Mouse (Mus musculus): ENCODE measurements around the gene Adgrb3. TPM values are rescaled to one million over a fixed set of nuclear protein-coding genes. Genes with fewer than 3 reads are reported as not detected.

Gene Adgrb3
- polyA plus RNA-seq (2014; fragmentation: Nextera tagmentation; extraction: Ambion mirVana), result 0.56 and 0.62 TPM in 2 replicates

- Histone ChIP-seq H3K36me3 (ENCODE audit: control insufficient read depth, insufficient read depth, low read length) (no peaks in the 10 kb centered on the region), H3K9ac (ENCODE audit: low read depth, low read length) (peak within 1 kb of the TSS; percentile 50), H3K9me3 (ENCODE audit: control insufficient read depth, low read length) (no peaks in the 10 kb centered on the region), H3K4me2 (replicated peaks; ENCODE audit: low read depth, low read length) (peak within 1 kb of the TSS; percentile 87), H3K4me1 (ENCODE audit: control insufficient read depth, insufficient read depth, low read length) (no peaks in the 10 kb centered on the region), H3K4me3 (ENCODE audit: low read length) (peak within 1 kb of the TSS; percentile 49), H3K27me3 (ENCODE audit: control insufficient read depth, insufficient read depth, low read length) (peaks cover 42% of the 10 kb centered on the region), H3K27ac (ENCODE audit: low read depth, low read length) (no peak within 1 kb of the TSS)
- 3% methylated on average over 29 of the region's 32 CpGs for WGBS
- ATAC-seq (ENCODE audit: low FRiP score, low TSS enrichment), result no peak
Measured at GRCm38 (mm10) chr1:25828971-25829920, at the start of gene Adgrb3. Gene Adgrb3, minus strand, starts transcription at chr1:25829707.

GRCm38 (mm10) chr1:25877526-25877925 is 48.0 kb upstream of the Adgrb3 start:
- Histone ChIP-seq H3K4me3 (ENCODE audit: low read length) (no peak overlapping the region), H3K4me1 (ENCODE audit: control insufficient read depth, insufficient read depth, low read length) (no peaks in the 10 kb centered on the region), H3K9ac (ENCODE audit: low read depth, low read length) (no peak overlapping the region), H3K36me3 (ENCODE audit: control insufficient read depth, insufficient read depth, low read length) (no peaks in the 10 kb centered on the region), H3K4me2 (replicated peaks; ENCODE audit: low read depth, low read length) (no peak overlapping the region), H3K27me3 (ENCODE audit: control insufficient read depth, insufficient read depth, low read length) (no peaks in the 10 kb centered on the region), H3K9me3 (ENCODE audit: control insufficient read depth, low read length) (no peaks in the 10 kb centered on the region), H3K27ac (ENCODE audit: low read depth, low read length) (no peak overlapping the region)
- no peak for ATAC-seq (ENCODE audit: low FRiP score, low TSS enrichment)
- WGBS, result 87% methylated on average over 5 of the region's 5 CpGs

- WGBS, result 90% methylated on average over 2 of the region's 2 CpGs
- no peaks in the 10 kb centered on the region for H3K9me3 ChIP-seq (ENCODE audit: control insufficient read depth, low read length)
- no peak for ATAC-seq (ENCODE audit: low FRiP score, low TSS enrichment)
Measured at GRCm38 (mm10) chr1:25857473-25857872, 28.0 kb upstream of the Adgrb3 start.

GRCm38 (mm10) chr1:25854451-25854978 is 25.0 kb upstream of the Adgrb3 start:
- Histone ChIP-seq H3K27me3 (ENCODE audit: control insufficient read depth, insufficient read depth, low read length) (no peaks in the 10 kb centered on the region), H3K9ac (ENCODE audit: low read depth, low read length) (no peak overlapping the region), H3K4me3 (ENCODE audit: low read length) (no peak overlapping the region), H3K4me1 (ENCODE audit: control insufficient read depth, insufficient read depth, low read length) (no peaks in the 10 kb centered on the region), H3K4me2 (replicated peaks; ENCODE audit: low read depth, low read length) (no peak overlapping the region), H3K9me3 (ENCODE audit: control insufficient read depth, low read length) (no peaks in the 10 kb centered on the region), H3K27ac (ENCODE audit: low read depth, low read length) (no peak overlapping the region), H3K36me3 (ENCODE audit: control insufficient read depth, insufficient read depth, low read length) (no peaks in the 10 kb centered on the region)
- no peak for ATAC-seq (ENCODE audit: low FRiP score, low TSS enrichment)
- WGBS, result 47% methylated on average over 2 of the region's 2 CpGs

More at GRCm38 (mm10) chr1:25857473-25857872, 28.0 kb upstream of the Adgrb3 start:
- Histone ChIP-seq H3K36me3 (ENCODE audit: control insufficient read depth, insufficient read depth, low read length) (no peaks in the 10 kb centered on the region), H3K4me3 (ENCODE audit: low read length) (no peak overlapping the region), H3K27ac (ENCODE audit: low read depth, low read length) (no peak overlapping the region), H3K4me1 (ENCODE audit: control insufficient read depth, insufficient read depth, low read length) (no peaks in the 10 kb centered on the region), H3K27me3 (ENCODE audit: control insufficient read depth, insufficient read depth, low read length) (no peaks in the 10 kb centered on the region), H3K9ac (ENCODE audit: low read depth, low read length) (no peak overlapping the region), H3K4me2 (replicated peaks; ENCODE audit: low read depth, low read length) (no peak overlapping the region)

GRCm38 (mm10) chr1:25832260-25832659 is 2.8 kb upstream of the Adgrb3 start:
- WGBS, result 63% methylated on average over 6 of the region's 6 CpGs
- H3K4me3 ChIP-seq (ENCODE audit: low read length), result no peak overlapping the region
- peaks cover 41% of the 10 kb centered on the region for H3K27me3 ChIP-seq (ENCODE audit: control insufficient read depth, insufficient read depth, low read length)
- H3K36me3 ChIP-seq (ENCODE audit: control insufficient read depth, insufficient read depth, low read length), result no peaks in the 10 kb centered on the region
- ATAC-seq (ENCODE audit: low FRiP score, low TSS enrichment), result no peak
- no peak overlapping the region for H3K9ac ChIP-seq (ENCODE audit: low read depth, low read length)
- H3K9me3 ChIP-seq (ENCODE audit: control insufficient read depth, low read length), result no peaks in the 10 kb centered on the region
- no peak overlapping the region for H3K4me2 ChIP-seq (replicated peaks; ENCODE audit: low read depth, low read length)
- no peaks in the 10 kb centered on the region for H3K4me1 ChIP-seq (ENCODE audit: control insufficient read depth, insufficient read depth, low read length)
- H3K27ac ChIP-seq (ENCODE audit: low read depth, low read length), result no peak overlapping the region

GRCm38 (mm10) chr1:25831521-25831900 is 2.0 kb upstream of the Adgrb3 start:
- H3K9me3 ChIP-seq (ENCODE audit: control insufficient read depth, low read length), result no peaks in the 10 kb centered on the region
- ATAC-seq (ENCODE audit: low FRiP score, low TSS enrichment), result no peak
- H3K27ac ChIP-seq (ENCODE audit: low read depth, low read length), result no peak overlapping the region
- H3K36me3 ChIP-seq (ENCODE audit: control insufficient read depth, insufficient read depth, low read length), result no peaks in the 10 kb centered on the region
- no peak overlapping the region for H3K4me2 ChIP-seq (replicated peaks; ENCODE audit: low read depth, low read length)
- no peak overlapping the region for H3K4me3 ChIP-seq (ENCODE audit: low read length)
- H3K27me3 ChIP-seq (ENCODE audit: control insufficient read depth, insufficient read depth, low read length), result peaks cover 42% of the 10 kb centered on the region
- WGBS, result 46% methylated on average over 2 of the region's 2 CpGs
- no peaks in the 10 kb centered on the region for H3K4me1 ChIP-seq (ENCODE audit: control insufficient read depth, insufficient read depth, low read length)
- no peak overlapping the region for H3K9ac ChIP-seq (ENCODE audit: low read depth, low read length)

GRCm38 (mm10) chr1:25830757-25831520 is 1.4 kb upstream of the Adgrb3 start:
- Histone ChIP-seq H3K4me3 (ENCODE audit: low read length) (peak overlapping the region; percentile 49), H3K9ac (ENCODE audit: low read depth, low read length) (no peak overlapping the region), H3K27ac (ENCODE audit: low read depth, low read length) (no peak overlapping the region), H3K36me3 (ENCODE audit: control insufficient read depth, insufficient read depth, low read length) (no peaks in the 10 kb centered on the region), H3K9me3 (ENCODE audit: control insufficient read depth, low read length) (no peaks in the 10 kb centered on the region), H3K4me2 (replicated peaks; ENCODE audit: low read depth, low read length) (peak overlapping the region; percentile 87), H3K4me1 (ENCODE audit: control insufficient read depth, insufficient read depth, low read length) (no peaks in the 10 kb centered on the region), H3K27me3 (ENCODE audit: control insufficient read depth, insufficient read depth, low read length) (peaks cover 42% of the 10 kb centered on the region)
- peak; percentile 8; the same call in 1 of the 2 replicates for ATAC-seq (ENCODE audit: low FRiP score, low TSS enrichment)
- WGBS, result 5% methylated on average over 15 of the region's 15 CpGs

GRCm38 (mm10) chr1:25829921-25830751 is 629 bp upstream of the Adgrb3 start:
- ATAC-seq (ENCODE audit: low FRiP score, low TSS enrichment), result peak; percentile 89
- Histone ChIP-seq H3K36me3 (ENCODE audit: control insufficient read depth, insufficient read depth, low read length) (no peaks in the 10 kb centered on the region), H3K9me3 (ENCODE audit: control insufficient read depth, low read length) (no peaks in the 10 kb centered on the region), H3K4me2 (replicated peaks; ENCODE audit: low read depth, low read length) (peak overlapping the region; percentile 87), H3K27me3 (ENCODE audit: control insufficient read depth, insufficient read depth, low read length) (peaks cover 42% of the 10 kb centered on the region), H3K27ac (ENCODE audit: low read depth, low read length) (no peak overlapping the region), H3K9ac (ENCODE audit: low read depth, low read length) (peak overlapping the region; percentile 50), H3K4me1 (ENCODE audit: control insufficient read depth, insufficient read depth, low read length) (no peaks in the 10 kb centered on the region), H3K4me3 (ENCODE audit: low read length) (peak overlapping the region; percentile 49)
- WGBS, result 0% methylated on average over 44 of the region's 99 CpGs

Data from kidney, embryonic 14.5 days (tissue).